Mouse (Mus musculus): ENCODE results near the gene Gnmt.
"Not testable (repeated sequence)": the region's sequence is repeated elsewhere in the genome, so short reads cannot be mapped to it uniquely, and the experiment has no call there.

DNA sequence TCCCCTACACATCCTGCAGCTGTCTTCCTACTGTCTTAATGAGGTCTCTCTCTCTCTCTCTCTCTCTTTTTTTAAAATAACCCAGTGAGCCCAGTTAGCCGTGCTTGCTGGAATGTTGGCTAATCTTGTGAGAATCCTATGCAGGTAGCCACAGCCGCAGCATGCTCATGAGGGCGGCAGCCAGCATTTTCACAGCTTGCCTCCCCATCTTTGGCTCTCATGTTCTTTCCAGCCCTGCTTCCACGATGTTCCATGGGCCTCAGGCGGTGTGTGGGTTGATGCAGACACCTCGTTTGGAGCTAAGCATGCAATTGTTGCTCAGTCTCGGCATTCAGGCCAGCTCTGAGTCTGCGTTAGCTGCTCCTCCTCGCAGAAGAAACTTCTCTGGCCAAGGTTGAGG, 35.9 kb upstream of the Gnmt start:
- TF ChIP-seq POLR2A (IDR thresholded peaks at IDR 0.05; ENCODE audit: low read depth, low read length); CTCF (IDR thresholded peaks at IDR 0.05; ENCODE audit: borderline replicate concordance, insufficient read depth, low read length): not testable (repeated sequence)

All from embryonic fibroblast, embryonic 13.5 days (primary cell).